Mouse (Mus musculus) ES-CJ7 (cell line): ENCODE measurements around the gene Oxtr.

ENCODE experiments used
- DNase-seq: peaks from one replicate; pipeline ENCODE4 v3.0.0; 2011; ENCODE audit warnings: low read depth, low spot score

The Oxtr gene

DNA sequence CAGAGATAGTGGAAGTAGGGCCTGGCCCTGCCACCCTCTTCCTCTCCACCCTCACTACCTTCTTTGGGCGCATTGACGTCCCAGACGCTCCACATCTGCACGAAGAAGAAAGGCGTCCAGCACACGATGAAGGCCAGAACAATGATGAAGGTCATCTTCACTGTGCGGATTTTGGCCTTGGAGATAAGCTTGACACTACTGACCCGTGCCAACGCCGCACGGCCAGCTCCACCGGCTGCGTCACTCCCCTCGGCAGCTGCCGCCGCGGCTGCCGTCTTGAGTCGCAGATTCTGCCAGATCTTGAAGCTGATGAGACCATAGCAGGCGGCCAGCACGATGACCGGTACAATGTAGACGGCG is 942 bp downstream of the Oxtr start:
- DNase-seq = no peak

DNA sequence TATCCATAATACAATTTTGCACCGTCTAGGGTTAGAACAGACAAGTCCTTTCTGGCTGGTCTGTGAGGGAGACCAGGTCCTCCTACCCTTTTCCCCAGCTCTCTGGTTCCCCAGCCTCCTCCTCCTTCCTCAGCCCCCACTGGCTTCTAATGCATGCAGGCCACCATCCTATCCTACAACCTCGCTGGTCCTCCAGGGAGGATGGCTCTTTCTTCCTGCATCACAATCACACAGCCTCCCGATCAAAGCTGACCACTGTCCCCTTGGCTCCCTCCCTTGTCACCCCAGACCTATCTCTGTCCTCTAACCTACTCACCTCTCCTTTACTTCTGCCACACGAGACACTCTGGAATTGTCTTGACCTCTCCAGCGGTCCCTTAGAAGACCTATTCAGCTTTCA is 1.8 kb downstream of the Oxtr start:
- DNase-seq = no peak

DNA sequence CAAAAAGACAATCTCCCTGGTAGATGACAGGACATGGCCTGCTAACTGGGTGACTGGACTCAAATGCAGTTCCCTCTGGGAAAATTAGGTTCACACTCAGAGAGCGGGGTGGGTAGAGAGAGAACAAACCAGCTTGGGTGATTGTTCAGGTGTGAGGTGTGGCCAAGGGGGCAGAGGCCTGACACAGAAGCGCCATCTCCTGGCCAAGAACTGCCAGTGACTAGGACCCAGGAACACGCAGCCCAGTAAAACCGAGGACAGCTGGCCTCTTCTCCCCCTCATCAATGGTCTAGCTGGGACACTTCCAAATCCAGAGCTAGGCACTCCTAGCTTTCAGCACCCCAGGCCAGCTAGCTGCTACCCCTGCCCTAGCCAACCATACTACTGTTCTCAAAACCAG is 5.4 kb downstream of the Oxtr start:
- DNase-seq = peak; percentile 51

DNA sequence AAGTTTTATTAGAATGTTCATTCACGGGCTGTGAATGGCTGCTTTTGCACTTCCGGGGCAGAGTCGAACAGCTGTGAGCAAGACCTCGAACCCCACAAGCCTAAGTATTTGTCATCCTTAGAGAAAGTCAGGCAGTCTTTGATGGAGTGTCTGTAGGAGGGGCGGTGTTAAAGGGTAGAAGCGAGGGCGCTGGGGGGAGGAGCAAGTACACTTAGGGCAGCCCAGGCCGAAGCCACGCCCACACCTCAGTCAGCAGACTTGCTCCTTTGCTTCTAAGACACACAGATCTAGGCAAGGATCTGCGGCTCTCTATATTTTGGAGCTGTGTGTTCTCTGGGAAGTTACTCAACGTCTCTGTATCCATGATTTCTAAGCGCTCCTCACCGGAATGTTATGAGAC is 9.9 kb downstream of the Oxtr start:
- peak; percentile 71 for DNase-seq

DNA sequence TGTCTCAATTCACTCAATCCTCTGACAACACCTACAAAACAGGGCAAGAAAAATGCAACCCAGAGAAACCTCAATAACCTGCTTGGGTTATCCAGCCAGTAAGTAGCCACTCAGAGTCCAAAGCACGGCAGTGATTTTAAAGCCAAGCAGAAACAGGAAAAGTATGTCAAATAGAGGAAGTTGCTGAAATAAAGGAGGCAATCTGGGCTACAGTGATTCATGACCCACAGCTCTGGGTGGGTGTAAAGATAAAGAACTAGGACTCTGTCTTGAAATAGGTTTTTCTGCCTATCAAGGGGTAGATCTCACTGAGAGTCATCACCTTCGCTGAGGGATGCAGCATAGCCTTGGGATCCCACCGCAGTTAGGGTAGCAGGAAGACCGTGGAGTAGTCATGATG is 18.1 kb downstream of the Oxtr start:
- DNase-seq = no peak

DNA sequence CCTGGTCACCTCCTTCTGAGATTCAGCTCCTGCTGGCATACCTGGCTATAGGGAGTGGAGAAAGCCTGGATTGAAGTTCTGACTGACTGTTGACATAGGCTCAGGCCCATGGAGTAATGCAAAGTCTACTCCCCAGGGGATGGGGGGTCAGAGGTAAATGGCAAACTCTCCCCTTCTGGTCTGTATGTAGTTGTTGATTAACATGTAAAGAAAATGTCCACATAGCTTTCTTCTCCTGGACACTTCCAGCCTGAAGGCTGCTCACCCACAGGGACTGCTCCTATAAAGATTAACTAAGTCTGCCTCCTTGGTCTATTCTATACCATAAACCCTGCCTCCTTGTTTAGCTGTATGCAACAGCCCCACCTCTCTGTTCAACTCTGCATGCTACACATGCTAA is 23.7 kb downstream of the Oxtr start:
- no peak for DNase-seq

DNA sequence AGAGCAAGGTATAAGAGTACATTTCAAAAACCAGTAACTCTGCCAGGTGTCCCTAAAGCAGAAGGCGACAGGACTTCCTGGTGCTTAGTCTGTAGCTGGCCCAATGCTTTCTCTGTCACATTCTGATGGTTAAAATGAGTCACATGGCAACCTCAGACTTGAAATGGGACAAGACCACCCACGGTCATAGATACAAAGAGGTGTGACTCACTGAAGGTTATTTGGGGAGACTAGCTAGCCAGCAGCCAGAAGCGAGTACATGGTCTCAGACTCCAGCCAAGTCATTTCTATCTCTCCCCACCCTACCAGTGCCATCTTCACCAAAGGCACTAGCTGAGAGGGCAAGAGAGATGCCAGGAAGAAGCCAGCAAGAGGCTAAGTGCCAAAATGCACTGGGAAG is 24.3 kb downstream of the Oxtr start:
- no peak for DNase-seq

DNA sequence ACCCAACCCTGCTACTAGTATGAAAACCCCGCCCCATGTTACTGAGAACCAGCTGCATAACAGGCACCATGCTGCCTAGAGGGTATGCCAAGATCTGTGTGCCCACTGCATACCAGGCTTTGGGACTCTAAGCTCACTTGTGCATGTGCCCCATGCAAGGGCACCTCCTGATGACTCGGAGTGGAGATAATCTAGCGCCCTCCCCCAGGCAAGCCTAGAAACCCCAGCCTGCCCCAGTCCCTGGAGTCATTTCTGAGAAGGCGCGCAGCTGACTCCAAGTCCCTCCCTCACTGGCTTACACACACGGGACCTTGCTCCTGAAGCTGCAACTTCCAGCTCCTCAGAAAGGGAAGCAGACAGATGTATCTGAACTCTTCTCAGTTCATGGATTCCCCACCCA is 26.4 kb downstream of the Oxtr start:
- DNase-seq = no peak

DNA sequence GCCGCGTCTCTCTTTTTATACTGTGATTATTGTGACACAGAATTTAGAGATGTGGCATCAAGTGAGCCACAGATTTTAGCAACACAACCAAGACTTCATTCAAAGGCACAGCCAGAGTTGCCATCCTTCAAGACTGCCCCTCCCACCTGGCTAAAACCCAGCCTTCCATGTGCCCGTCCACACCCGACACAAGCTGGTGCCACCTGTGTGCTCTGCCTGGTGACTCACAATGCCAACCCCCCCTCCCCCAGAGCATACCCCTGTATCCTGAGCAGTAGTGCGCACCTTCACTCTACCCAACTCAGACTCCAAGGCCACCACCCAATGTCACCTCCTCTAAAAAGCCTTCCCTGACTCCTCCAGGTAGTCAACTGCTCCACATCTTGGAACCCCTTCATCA is 28.3 kb downstream of the Oxtr start:
- DNase-seq = no peak

DNA sequence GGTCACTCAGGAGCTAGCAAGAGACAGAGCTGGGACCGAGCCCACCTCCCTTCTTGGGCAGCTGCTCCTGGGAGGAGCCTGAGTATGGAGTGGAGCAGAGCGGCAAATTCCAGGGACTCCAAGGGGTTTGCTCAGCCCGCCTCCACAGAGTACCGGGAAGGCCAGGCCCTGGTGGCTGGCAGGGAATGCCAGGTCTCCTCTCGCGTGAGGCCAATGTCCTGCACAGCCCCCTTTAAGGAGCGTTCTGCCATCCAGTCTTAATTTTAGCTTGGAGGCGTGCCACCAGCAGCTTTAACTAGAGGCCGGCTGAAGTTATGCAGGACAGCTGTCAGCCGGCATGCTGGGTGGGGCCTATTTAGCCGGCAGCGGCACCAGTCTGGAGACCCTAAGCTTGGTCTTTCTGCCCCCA is 30.4 kb downstream of the Oxtr start, which contains the start of gene Cav3:
Gene Cav3, plus strand, starts transcription at position 165 of the 409 bp plus-strand sequence.
- DNase-seq = no peak

DNA sequence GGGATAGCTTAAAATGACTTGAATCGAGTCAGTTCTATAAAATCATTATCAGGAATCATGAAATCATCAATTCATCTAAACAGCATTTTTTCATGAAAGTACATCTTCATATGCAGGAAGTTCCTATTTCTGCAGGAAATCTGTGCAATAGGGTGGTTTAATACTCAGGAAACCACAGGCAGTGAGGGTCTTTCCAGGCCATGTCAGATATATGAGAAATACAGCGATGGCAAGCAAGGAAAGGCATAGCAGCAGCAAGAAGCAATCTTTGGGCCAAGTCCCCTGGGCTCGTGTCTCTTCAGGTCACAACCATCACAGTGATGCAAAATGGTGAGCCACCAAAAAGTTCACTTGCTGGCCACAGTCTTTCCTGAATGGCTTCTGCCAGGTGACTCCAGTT is 44.1 kb downstream of the Oxtr start:
- no peak for DNase-seq

DNA sequence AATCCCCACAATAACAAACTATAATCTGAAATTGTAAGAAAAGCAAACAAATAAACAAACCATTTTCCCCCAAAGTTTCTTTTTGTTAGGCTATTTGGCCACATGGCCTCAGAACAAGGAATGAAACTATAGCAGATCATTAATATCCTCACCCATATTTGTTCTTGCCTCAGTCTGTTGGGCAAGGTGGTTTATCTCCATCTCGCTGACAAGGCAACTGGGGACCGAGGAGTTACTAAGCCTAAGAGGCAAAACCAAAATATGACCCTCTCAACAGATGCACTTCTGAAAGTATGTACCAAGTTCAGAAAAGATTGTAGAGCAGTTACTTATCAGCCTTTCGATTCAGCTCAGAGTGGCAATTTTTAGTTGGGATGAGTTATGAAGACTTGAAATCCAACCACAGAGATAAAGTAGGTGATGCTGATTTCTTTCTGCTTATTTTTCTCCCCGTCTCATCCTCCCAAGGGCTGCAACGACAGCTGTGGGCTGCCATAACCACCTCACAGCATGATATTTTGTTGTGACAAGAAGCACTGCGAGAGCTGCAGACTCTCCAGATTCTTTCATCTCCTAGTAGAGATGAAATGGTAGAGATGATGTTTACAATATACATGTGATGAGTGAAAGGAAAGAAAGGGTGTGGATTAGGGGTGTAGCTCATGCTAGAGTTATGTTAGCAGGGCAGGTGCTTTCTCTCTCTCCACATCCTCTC is 63.6 kb downstream of the Oxtr start:
- no peak for DNase-seq

DNA sequence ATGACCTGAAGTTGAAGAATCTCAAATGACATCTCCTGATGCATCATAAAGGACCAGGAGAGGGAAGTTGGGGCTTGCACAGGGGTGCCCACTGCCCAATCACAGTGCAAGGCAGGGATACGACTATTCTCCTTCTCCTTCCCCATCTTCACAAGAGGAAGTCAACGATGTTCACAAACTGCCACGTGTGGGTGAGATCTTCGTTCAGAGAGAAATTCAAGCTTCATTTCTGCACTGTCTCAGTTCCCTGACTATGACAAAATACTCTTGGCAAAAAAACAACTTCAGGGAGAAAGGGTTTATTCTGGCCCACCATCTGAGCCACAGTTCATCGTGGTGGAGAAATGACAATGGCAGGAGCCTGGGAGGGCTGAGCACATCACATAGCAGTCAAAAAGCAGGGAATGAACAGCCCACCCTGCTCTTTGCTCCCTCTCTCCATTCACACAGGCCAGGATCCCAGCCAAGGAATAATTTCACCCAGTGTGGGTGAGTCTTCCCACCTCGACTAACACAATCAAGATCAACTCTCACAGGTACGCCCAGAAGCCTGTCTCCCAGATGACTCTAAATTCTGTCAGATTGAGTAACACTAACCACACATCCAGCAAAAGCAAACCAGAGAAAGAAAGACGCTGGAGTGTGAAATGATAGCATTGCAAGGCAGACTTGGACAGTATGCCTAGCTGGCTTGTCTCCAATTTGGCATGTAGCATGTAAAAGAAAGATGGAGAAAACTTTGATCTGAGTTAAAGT is 65.8 kb downstream of the Oxtr start:
- DNase-seq = no peak
